25 mouse cellular contexts compared by ENCODE assay signal in genomic region chr14:102742331-102742730, GRCm38 (mm10).
"Had no signal": no experiment of that assay in that cellular context is flagged by ENCODE, and none has a peak within 500 bp of the region (broad histone marks: within the 10 kb centered on the region; RNA-seq: fewer than 3 reads in every experiment).

No protein-coding gene starts in this region.

- H3K4me3 ChIP-seq: heart, adult 2 months; heart, embryonic 13.5 days; heart, embryonic 15.5 days; hindbrain, embryonic 13.5 days; hindbrain, embryonic 15.5 days; kidney, embryonic 15.5 days; layer of hippocampus, adult 2 months; left cerebral cortex, adult 2 months; limb, embryonic 13.5 days; limb, embryonic 15.5 days had no signal

- H3K4me1 ChIP-seq: heart, embryonic 13.5 days; heart, embryonic 15.5 days; hindbrain, embryonic 13.5 days; hindbrain, embryonic 15.5 days; kidney, embryonic 15.5 days; limb, embryonic 13.5 days; limb, embryonic 15.5 days had no signal

- H3K4me2 ChIP-seq: heart, embryonic 11.5 days; heart, embryonic 13.5 days; heart, embryonic 15.5 days; hindbrain, embryonic 13.5 days; hindbrain, embryonic 15.5 days; kidney, embryonic 15.5 days; limb, embryonic 13.5 days; limb, embryonic 15.5 days had no signal

- H3K27me3 ChIP-seq: heart, embryonic 13.5 days; heart, embryonic 15.5 days; hindbrain, embryonic 13.5 days; hindbrain, embryonic 15.5 days; kidney, embryonic 15.5 days; limb, embryonic 13.5 days; limb, embryonic 15.5 days had no signal

- H3K9ac ChIP-seq: heart, embryonic 13.5 days; heart, embryonic 15.5 days; hindbrain, embryonic 13.5 days; hindbrain, embryonic 15.5 days; kidney, embryonic 15.5 days; limb, embryonic 13.5 days; limb, embryonic 15.5 days had no signal

- DNase-seq: gastrocnemius, postnatal 14 days; gastrocnemius, postnatal 36 days; heart, adult 11 months; heart, adult 2 months; heart, postnatal 14 days; heart, postnatal 36 days; kidney, adult 11 months; kidney, adult 2 months; kidney, adult 9 months; kidney, postnatal 25 days; kidney, postnatal 4 days; left cerebral cortex, postnatal 4 days had no signal

- H3K9me3 ChIP-seq: heart, embryonic 13.5 days; heart, embryonic 15.5 days; hindbrain, embryonic 13.5 days; hindbrain, embryonic 15.5 days; kidney, embryonic 15.5 days; limb, embryonic 13.5 days; limb, embryonic 15.5 days had no signal

- H3K36me3 ChIP-seq: heart, embryonic 13.5 days; heart, embryonic 15.5 days; hindbrain, embryonic 13.5 days; hindbrain, embryonic 15.5 days; kidney, embryonic 15.5 days; limb, embryonic 13.5 days; limb, embryonic 15.5 days had no signal

- ATAC-seq: hindbrain, postnatal 0 days; intestine, embryonic 16.5 days had no signal

- H3K27ac ChIP-seq: heart, adult 2 months; heart, embryonic 13.5 days; heart, embryonic 15.5 days; hindbrain, embryonic 13.5 days; hindbrain, embryonic 15.5 days; hindbrain, postnatal 0 days; kidney, embryonic 15.5 days; kidney, postnatal 0 days; layer of hippocampus, adult 2 months; left cerebral cortex, adult 2 months; limb, embryonic 13.5 days; limb, embryonic 15.5 days had no signal
